Mouse (Mus musculus) bone marrow, adult 2 months (tissue): ENCODE measurements around the gene Gabrr2. TPM values are rescaled to one million over a fixed set of nuclear protein-coding genes. Genes with fewer than 3 reads are reported as not detected.

Experiments used
- H3K27ac ChIP-seq: fragments of 200-500 bp; 2 replicates; pipeline ENCODE4 v1.5.1; 2012; ENCODE audit warnings: low read depth, mild to moderate bottlenecking, control low read depth, inconsistent platforms, low read length; ENCODE audit not compliant: control insufficient read depth, poor library complexity, insufficient read depth
- H3K4me1 ChIP-seq: fragments of 200-500 bp; 2 replicates; pipeline ENCODE4 v1.6.1; 2011; ENCODE audit warnings: low read length; ENCODE audit not compliant: control insufficient read depth, insufficient read depth
- H3K4me3 ChIP-seq: fragments of 200-500 bp; replicated peaks from 2 replicates; pipeline ENCODE3; 2011; ENCODE audit warnings: mild to moderate bottlenecking, low read depth, low read length, control low read depth; ENCODE audit not compliant: control insufficient read depth
- CTCF ChIP-seq: fragments of 200-500 bp; IDR thresholded peaks from 2 replicates; pipeline ENCODE4 v1.5.1; 2011; ENCODE audit warnings: low read length, control low read depth; ENCODE audit not compliant: control insufficient read depth, insufficient read depth
- POLR2A ChIP-seq: fragments of 200-500 bp; IDR thresholded peaks from 2 replicates; pipeline ENCODE4 v1.6.1; 2011; ENCODE audit warnings: low read depth, mild to moderate bottlenecking, control low read depth, low read length, borderline replicate concordance; ENCODE audit not compliant: control insufficient read depth
- WGBS: fragments of 180-500 bp; shearing (Covaris S2); methylation state at CpG from one replicate; pipeline ENCODE4 v1.1.7; 2018; 5-methylcytosine and 5-hydroxymethylcytosine counted together
- polyA plus RNA-seq: library from polyadenylated mRNA; stranded (reverse); fragments of >200 nt; gene quantifications from 2 replicates; pipeline ENCODE4 v1.2.4, GENCODE M21; 2011; ENCODE audit warnings: low replicate concordance; ENCODE audit not compliant: missing spikeins, insufficient read depth, insufficient read length

Gene Gabrr2
- polyA plus RNA-seq: not detected in 2 replicates

GRCm38 (mm10) chr4:33062981-33063380 lies at the start of gene Gabrr2:
Gene Gabrr2 (plus strand): TSS chr4:33062999.
- no peak within 1 kb of the TSS for H3K4me3 ChIP-seq
- no peak within 1 kb of the TSS for H3K27ac ChIP-seq
- no peaks in the 10 kb centered on the region; the same call in 1 of the 2 replicates for H3K4me1 ChIP-seq
- TF ChIP-seq POLR2A (no peak), CTCF (no peak)
- 80% methylated on average over 4 of the region's 4 CpGs for WGBS

GRCm38 (mm10) chr4:33018361-33018999 lies 44.3 kb upstream of the Gabrr2 start:
- TF ChIP-seq POLR2A (no peak), CTCF (peak; percentile 99)
- H3K4me3 ChIP-seq: no peak overlapping the region
- no peak overlapping the region for H3K27ac ChIP-seq
- peaks cover 1% of the 10 kb centered on the region; the same call in 1 of the 2 replicates for H3K4me1 ChIP-seq
- WGBS: 30% methylated on average over 9 of the region's 9 CpGs

DNA sequence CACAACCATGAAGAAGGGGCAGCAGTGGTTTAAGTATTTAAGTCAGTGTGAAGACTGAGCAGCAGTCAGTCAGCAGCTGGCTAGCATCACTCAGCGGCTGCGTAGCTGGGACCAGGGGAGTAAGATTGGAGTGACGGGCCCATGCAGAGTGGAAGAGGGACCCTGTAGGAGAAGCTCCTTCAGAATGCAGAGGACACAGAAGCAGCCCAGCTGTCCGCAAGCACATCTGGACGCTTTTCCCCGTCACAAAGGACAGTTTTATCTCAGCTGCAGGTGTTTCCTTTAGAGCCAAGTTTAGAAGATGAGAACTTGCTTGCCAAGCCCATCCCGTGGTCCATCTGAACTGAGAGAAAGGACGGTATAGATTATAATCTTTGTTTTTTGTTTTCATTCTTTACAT lies 38.4 kb upstream of the Gabrr2 start:
- no peak for TF ChIP-seq POLR2A
- TF ChIP-seq CTCF: no peak
- peaks cover 1% of the 10 kb centered on the region; the same call in 1 of the 2 replicates for H3K4me1 ChIP-seq
- WGBS: 72% methylated on average over 8 of the region's 8 CpGs
- H3K27ac ChIP-seq: no peak overlapping the region
- H3K4me3 ChIP-seq: no peak overlapping the region

GRCm38 (mm10) chr4:33029104-33029503 lies 33.7 kb upstream of the Gabrr2 start:
- Histone ChIP-seq H3K4me3 (no peak overlapping the region), H3K4me1 (no peaks in the 10 kb centered on the region; the same call in 1 of the 2 replicates), H3K27ac (no peak overlapping the region)
- WGBS: 83% methylated on average over 7 of the region's 7 CpGs
- TF ChIP-seq CTCF: no peak
- no peak for TF ChIP-seq POLR2A

DNA sequence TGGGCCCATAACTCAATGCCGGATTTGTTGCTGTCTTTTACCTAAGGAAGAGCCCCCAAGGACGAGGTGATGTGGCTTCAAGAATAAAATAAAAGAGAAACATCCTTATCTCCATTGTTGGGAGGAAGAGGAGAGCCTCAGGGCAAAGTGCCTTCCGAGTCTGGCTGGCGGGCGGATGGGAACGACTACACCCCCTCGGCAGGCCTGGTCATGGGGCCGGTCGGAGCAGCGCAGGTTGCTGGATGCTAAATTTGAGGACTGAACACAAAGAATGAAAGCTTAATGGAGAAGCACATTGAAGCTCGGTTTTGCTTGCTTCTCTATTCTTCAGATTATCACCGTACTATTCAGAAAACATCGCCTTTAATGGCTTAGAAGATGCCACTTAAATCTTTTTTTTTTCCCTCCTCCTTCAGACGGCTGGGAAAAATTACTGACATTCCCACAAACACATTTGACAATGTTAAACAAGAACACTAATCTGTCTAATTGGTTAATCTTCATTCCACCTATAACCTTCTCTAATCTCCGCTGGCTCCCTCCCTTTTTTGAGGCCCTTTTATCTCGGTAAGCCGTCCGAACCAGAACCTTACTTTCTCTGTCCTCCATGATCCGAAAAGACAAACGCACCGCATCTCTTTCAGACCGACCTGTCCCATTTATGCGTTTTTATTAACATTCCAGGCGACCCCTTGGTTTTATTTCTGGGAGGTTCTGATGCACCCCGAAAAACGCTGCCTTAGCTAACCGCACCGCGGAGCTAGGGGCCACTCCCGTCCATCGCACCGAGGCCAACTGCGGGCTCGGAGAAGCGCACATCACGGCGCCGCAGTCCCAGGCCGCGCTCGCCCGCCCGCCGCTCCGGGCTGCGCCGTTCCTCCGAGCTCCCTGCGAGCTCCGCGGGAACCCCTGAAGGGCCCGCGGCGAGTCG lies 32.3 kb upstream of the Gabrr2 start:
- Histone ChIP-seq H3K27ac (peak overlapping the region; percentile 97), H3K4me3 (peak overlapping the region; percentile 90), H3K4me1 (no peaks in the 10 kb centered on the region; the same call in 1 of the 2 replicates)
- TF ChIP-seq POLR2A: no peak
- TF ChIP-seq CTCF: no peak
- 11% methylated on average over 55 of the region's 55 CpGs for WGBS

GRCm38 (mm10) chr4:33031195-33031960 lies 31.4 kb upstream of the Gabrr2 start, which contains the start of gene Ube2j1:
Gene Ube2j1 (plus strand): TSS chr4:33031416.
- H3K27ac ChIP-seq: peak within 1 kb of the TSS; percentile 97
- H3K4me1 ChIP-seq: no peaks in the 10 kb centered on the region; the same call in 1 of the 2 replicates
- TF ChIP-seq CTCF: no peak
- TF ChIP-seq POLR2A: peak; percentile 87; the same call in 1 of the 2 replicates
- under 1% methylated on average over 113 of the region's 123 CpGs for WGBS
- peak within 1 kb of the TSS; percentile 100 for H3K4me3 ChIP-seq

DNA sequence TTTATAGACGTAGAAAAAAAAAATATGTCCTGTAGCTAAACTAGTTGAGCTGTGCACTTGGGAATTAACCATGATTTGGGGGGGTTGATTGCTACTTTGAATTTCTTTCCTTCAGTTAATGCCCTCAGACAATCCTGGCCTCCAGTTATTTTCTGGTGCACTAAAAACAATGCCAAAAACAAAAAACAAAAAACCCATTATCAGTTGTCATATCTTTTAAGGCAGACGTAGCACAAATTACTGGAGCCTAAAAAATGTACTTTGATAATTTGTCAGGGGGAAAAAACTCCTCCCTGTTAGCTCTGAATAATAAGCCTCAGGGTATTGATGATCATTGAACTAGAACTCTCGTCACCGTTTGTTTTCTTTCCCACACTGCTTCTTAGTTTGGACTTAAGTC lies 30.8 kb upstream of the Gabrr2 start:
- Histone ChIP-seq H3K4me3 (peak overlapping the region; percentile 100), H3K27ac (no peak overlapping the region)

More for the DNA sequence above, 30.8 kb upstream of the Gabrr2 start:
- H3K4me1 ChIP-seq: no peaks in the 10 kb centered on the region; the same call in 1 of the 2 replicates
- WGBS: 32% methylated on average over 4 of the region's 4 CpGs
- TF ChIP-seq CTCF (no peak), POLR2A (no peak)
